Mouse (Mus musculus): ENCODE measurements around the gene Ubald1. TPM values are rescaled to one million over a fixed set of nuclear protein-coding genes. Genes with fewer than 3 reads are reported as not detected.
A peak's percentile ranks its signal among the peaks of the same experiment; 100 is the strongest.

Gene Ubald1
- polyA plus RNA-seq, 1 experiment from 2014 or later: 28.8 TPM

GRCm38 (mm10) chr16:4905591-4905990, 25.5 kb upstream of the Ubald1 start:
- no peaks in the 10 kb centered on the region for H3K9me3 ChIP-seq (replicated peaks; ENCODE audit: control insufficient read depth, low read length)
- no peak overlapping the region for H3K4me3 ChIP-seq (ENCODE audit: low read depth, low read length)
- no peaks in the 10 kb centered on the region for H3K27me3 ChIP-seq (ENCODE audit: control insufficient read depth, insufficient read depth, low read length)
- no peak overlapping the region for H3K27ac ChIP-seq (ENCODE audit: low read depth, low read length)
- H3K4me1 ChIP-seq (ENCODE audit: control insufficient read depth, insufficient read depth, low read length): peaks cover 2% of the 10 kb centered on the region; the same call in 1 of the 2 replicates
- peaks cover 3% of the 10 kb centered on the region; the same call in 1 of the 2 replicates for H3K36me3 ChIP-seq (ENCODE audit: control insufficient read depth, insufficient read depth, low read length)
- H3K4me2 ChIP-seq: no peak overlapping the region
- WGBS (ENCODE audit: insufficient replicate concordance): 21% methylated on average over 1 of the region's 1 CpGs
- H3K9ac ChIP-seq (ENCODE audit: low read depth, low read length): no peak overlapping the region
- ATAC-seq (replicated peaks; ENCODE audit: insufficient number of reproducible peaks, low FRiP score, low TSS enrichment): no peak

GRCm38 (mm10) chr16:4904878-4905277, 24.8 kb upstream of the Ubald1 start:
- Histone ChIP-seq H3K9ac (ENCODE audit: low read depth, low read length) (no peak overlapping the region), H3K27me3 (ENCODE audit: control insufficient read depth, insufficient read depth, low read length) (no peaks in the 10 kb centered on the region), H3K9me3 (replicated peaks; ENCODE audit: control insufficient read depth, low read length) (no peaks in the 10 kb centered on the region), H3K4me3 (ENCODE audit: low read depth, low read length) (no peak overlapping the region), H3K4me1 (ENCODE audit: control insufficient read depth, insufficient read depth, low read length) (peaks cover 2% of the 10 kb centered on the region; the same call in 1 of the 2 replicates), H3K27ac (ENCODE audit: low read depth, low read length) (no peak overlapping the region), H3K36me3 (ENCODE audit: control insufficient read depth, insufficient read depth, low read length) (peaks cover 3% of the 10 kb centered on the region; the same call in 1 of the 2 replicates), H3K4me2 (no peak overlapping the region)
- no peak for ATAC-seq (replicated peaks; ENCODE audit: insufficient number of reproducible peaks, low FRiP score, low TSS enrichment)
- WGBS (ENCODE audit: insufficient replicate concordance): 81% methylated on average over 3 of the region's 3 CpGs

- Histone ChIP-seq H3K27me3 (ENCODE audit: control insufficient read depth, insufficient read depth, low read length) (no peaks in the 10 kb centered on the region), H3K4me1 (ENCODE audit: control insufficient read depth, insufficient read depth, low read length) (peaks cover 2% of the 10 kb centered on the region; the same call in 1 of the 2 replicates), H3K9ac (ENCODE audit: low read depth, low read length) (no peak overlapping the region), H3K36me3 (ENCODE audit: control insufficient read depth, insufficient read depth, low read length) (peaks cover 3% of the 10 kb centered on the region; the same call in 1 of the 2 replicates), H3K27ac (ENCODE audit: low read depth, low read length) (no peak overlapping the region; the same call in 1 of the 2 replicates), H3K4me2 (no peak overlapping the region), H3K9me3 (replicated peaks; ENCODE audit: control insufficient read depth, low read length) (no peaks in the 10 kb centered on the region), H3K4me3 (ENCODE audit: low read depth, low read length) (no peak overlapping the region)
- no peak for ATAC-seq (replicated peaks; ENCODE audit: insufficient number of reproducible peaks, low FRiP score, low TSS enrichment)
- 76% methylated on average over 6 of the region's 6 CpGs for WGBS (ENCODE audit: insufficient replicate concordance)
Measured at GRCm38 (mm10) chr16:4903491-4904102, 23.5 kb upstream of the Ubald1 start.

- no peak overlapping the region for H3K27ac ChIP-seq (ENCODE audit: low read depth, low read length)
Measured at GRCm38 (mm10) chr16:4902390-4902789, 22.3 kb upstream of the Ubald1 start.

GRCm38 (mm10) chr16:4901167-4901566, 21.1 kb upstream of the Ubald1 start:
- Histone ChIP-seq H3K27me3 (ENCODE audit: control insufficient read depth, insufficient read depth, low read length) (no peaks in the 10 kb centered on the region), H3K4me1 (ENCODE audit: control insufficient read depth, insufficient read depth, low read length) (peaks cover 15% of the 10 kb centered on the region), H3K9ac (ENCODE audit: low read depth, low read length) (no peak overlapping the region), H3K4me3 (ENCODE audit: low read depth, low read length) (no peak overlapping the region), H3K9me3 (replicated peaks; ENCODE audit: control insufficient read depth, low read length) (no peaks in the 10 kb centered on the region), H3K4me2 (no peak overlapping the region), H3K27ac (ENCODE audit: low read depth, low read length) (no peak overlapping the region), H3K36me3 (ENCODE audit: control insufficient read depth, insufficient read depth, low read length) (no peaks in the 10 kb centered on the region)
- 57% methylated on average over 7 of the region's 7 CpGs for WGBS (ENCODE audit: insufficient replicate concordance)
- ATAC-seq (replicated peaks; ENCODE audit: insufficient number of reproducible peaks, low FRiP score, low TSS enrichment): no peak

More at GRCm38 (mm10) chr16:4902390-4902789, 22.3 kb upstream of the Ubald1 start:
- Histone ChIP-seq H3K4me3 (ENCODE audit: low read depth, low read length) (no peak overlapping the region), H3K27me3 (ENCODE audit: control insufficient read depth, insufficient read depth, low read length) (no peaks in the 10 kb centered on the region), H3K36me3 (ENCODE audit: control insufficient read depth, insufficient read depth, low read length) (peaks cover 3% of the 10 kb centered on the region; the same call in 1 of the 2 replicates), H3K4me2 (no peak overlapping the region), H3K9me3 (replicated peaks; ENCODE audit: control insufficient read depth, low read length) (no peaks in the 10 kb centered on the region), H3K4me1 (ENCODE audit: control insufficient read depth, insufficient read depth, low read length) (peaks cover 2% of the 10 kb centered on the region; the same call in 1 of the 2 replicates), H3K9ac (ENCODE audit: low read depth, low read length) (no peak overlapping the region)
- WGBS (ENCODE audit: insufficient replicate concordance): 84% methylated on average over 2 of the region's 2 CpGs
- ATAC-seq (replicated peaks; ENCODE audit: insufficient number of reproducible peaks, low FRiP score, low TSS enrichment): no peak

GRCm38 (mm10) chr16:4899711-4900110, 19.6 kb upstream of the Ubald1 start:
- Histone ChIP-seq H3K4me1 (ENCODE audit: control insufficient read depth, insufficient read depth, low read length) (peaks cover 18% of the 10 kb centered on the region), H3K4me3 (ENCODE audit: low read depth, low read length) (no peak overlapping the region), H3K9ac (ENCODE audit: low read depth, low read length) (no peak overlapping the region), H3K9me3 (replicated peaks; ENCODE audit: control insufficient read depth, low read length) (no peaks in the 10 kb centered on the region), H3K27ac (ENCODE audit: low read depth, low read length) (no peak overlapping the region), H3K4me2 (no peak overlapping the region), H3K36me3 (ENCODE audit: control insufficient read depth, insufficient read depth, low read length) (no peaks in the 10 kb centered on the region), H3K27me3 (ENCODE audit: control insufficient read depth, insufficient read depth, low read length) (no peaks in the 10 kb centered on the region)
- ATAC-seq (replicated peaks; ENCODE audit: insufficient number of reproducible peaks, low FRiP score, low TSS enrichment): no peak
- WGBS (ENCODE audit: insufficient replicate concordance): 73% methylated on average over 2 of the region's 2 CpGs

- peaks cover 18% of the 10 kb centered on the region for H3K4me1 ChIP-seq (ENCODE audit: control insufficient read depth, insufficient read depth, low read length)
- no peak overlapping the region for H3K9ac ChIP-seq (ENCODE audit: low read depth, low read length)
- no peak overlapping the region for H3K4me3 ChIP-seq (ENCODE audit: low read depth, low read length)
- H3K27ac ChIP-seq (ENCODE audit: low read depth, low read length): no peak overlapping the region
- WGBS (ENCODE audit: insufficient replicate concordance): 88% methylated on average over 6 of the region's 6 CpGs
- no peak for ATAC-seq (replicated peaks; ENCODE audit: insufficient number of reproducible peaks, low FRiP score, low TSS enrichment)
- no peaks in the 10 kb centered on the region for H3K27me3 ChIP-seq (ENCODE audit: control insufficient read depth, insufficient read depth, low read length)
- H3K4me2 ChIP-seq: no peak overlapping the region
- no peaks in the 10 kb centered on the region for H3K9me3 ChIP-seq (replicated peaks; ENCODE audit: control insufficient read depth, low read length)
- H3K36me3 ChIP-seq (ENCODE audit: control insufficient read depth, insufficient read depth, low read length): no peaks in the 10 kb centered on the region
Measured at GRCm38 (mm10) chr16:4898881-4899280, 18.8 kb upstream of the Ubald1 start.

- Histone ChIP-seq H3K27me3 (ENCODE audit: control insufficient read depth, insufficient read depth, low read length) (no peaks in the 10 kb centered on the region), H3K9me3 (replicated peaks; ENCODE audit: control insufficient read depth, low read length) (no peaks in the 10 kb centered on the region), H3K27ac (ENCODE audit: low read depth, low read length) (peak overlapping the region; percentile 66), H3K4me2 (no peak overlapping the region), H3K4me1 (ENCODE audit: control insufficient read depth, insufficient read depth, low read length) (peaks cover 18% of the 10 kb centered on the region), H3K4me3 (ENCODE audit: low read depth, low read length) (no peak overlapping the region), H3K36me3 (ENCODE audit: control insufficient read depth, insufficient read depth, low read length) (no peaks in the 10 kb centered on the region), H3K9ac (ENCODE audit: low read depth, low read length) (no peak overlapping the region)
- 48% methylated on average over 7 of the region's 7 CpGs for WGBS (ENCODE audit: insufficient replicate concordance)
- ATAC-seq (replicated peaks; ENCODE audit: insufficient number of reproducible peaks, low FRiP score, low TSS enrichment): 0 out of 2 replicates have a peak, but pooled peaks have one; percentile 31
Measured at GRCm38 (mm10) chr16:4897146-4897730, 17.1 kb upstream of the Ubald1 start.
